Mouse (Mus musculus) cerebellum, adult 2 months (tissue): ENCODE results near the gene Suds3. TPM values are rescaled to one million over a fixed set of nuclear protein-coding genes. Genes with fewer than 3 reads are reported as not detected.
A peak's percentile ranks its signal among the peaks of the same experiment; 100 is the strongest.

Experiments
- DNase-seq, 2 experiments: peaks; one replicate each; pipeline ENCODE4 v3.0.0; 2021
- H3K27ac ChIP-seq: fragments of 200-500 bp; 2 replicates; pipeline ENCODE4 v1.5.1; 2012; ENCODE audit warnings: low read length, control low read depth, inconsistent platforms; ENCODE audit not compliant: insufficient read depth
- H3K27me3 ChIP-seq: fragments of 200-500 bp; 2 replicates; pipeline ENCODE4 v1.6.1; 2012; ENCODE audit warnings: inconsistent platforms, mild to moderate bottlenecking, low read length, moderate library complexity; ENCODE audit not compliant: control insufficient read depth, insufficient read depth
- H3K4me1 ChIP-seq: fragments of 200-500 bp; 2 replicates; pipeline ENCODE4 v1.6.1; 2011; ENCODE audit warnings: low read length; ENCODE audit not compliant: control insufficient read depth, insufficient read depth
- H3K4me3 ChIP-seq: fragments of 200-500 bp; replicated peaks from 2 replicates; pipeline ENCODE3; 2011; ENCODE audit warnings: mild to moderate bottlenecking, low read depth, low read length, control low read depth; ENCODE audit not compliant: insufficient read depth
- CTCF ChIP-seq: fragments of 200-500 bp; IDR thresholded peaks from 2 replicates; pipeline ENCODE4 v1.5.1; 2011; ENCODE audit warnings: low read depth, mild to moderate bottlenecking, control low read depth, low read length, moderate library complexity, borderline replicate concordance; ENCODE audit not compliant: insufficient read depth
- POLR2A ChIP-seq: fragments of 200-500 bp; IDR thresholded peaks from 2 replicates; pipeline ENCODE4 v1.6.1; 2011; ENCODE audit warnings: low read length, control low read depth, borderline replicate concordance; ENCODE audit not compliant: insufficient read depth
- WGBS: fragments of 180-500 bp; shearing (Covaris S2); methylation state at CpG from one replicate; pipeline ENCODE4 v1.1.7; 2018; 5-methylcytosine and 5-hydroxymethylcytosine counted together
- polyA plus RNA-seq: library from polyadenylated mRNA; depleted of rRNA; stranded (reverse); fragments of >200 nt; gene quantifications from 2 replicates; pipeline ENCODE4 v1.2.3, GENCODE M21; 2012

Suds3 gene
- polyA plus RNA-seq, 1 experiment: 127 TPM

GRCm38 (mm10) chr5:117108292-117108691 lies 7.6 kb downstream of the Suds3 start:
- TF ChIP-seq CTCF (no peak), POLR2A (no peak)
- H3K4me1 ChIP-seq: peaks cover 31% of the 10 kb centered on the region
- H3K27me3 ChIP-seq: no peaks in the 10 kb centered on the region
- H3K4me3 ChIP-seq: no peak overlapping the region
- DNase-seq: no peak
- H3K27ac ChIP-seq: no peak overlapping the region
- WGBS: 92% methylated on average over 13 of the region's 13 CpGs

- 14% methylated on average over 9 of the region's 9 CpGs for WGBS
- no peak for TF ChIP-seq CTCF
- H3K4me1 ChIP-seq: peaks cover 45% of the 10 kb centered on the region
- peak overlapping the region; percentile 57; the same call in 1 of the 2 replicates for H3K27ac ChIP-seq
- no peaks in the 10 kb centered on the region for H3K27me3 ChIP-seq
- no peak overlapping the region for H3K4me3 ChIP-seq
- DNase-seq: peak; percentile 62 to 73
These were observed 10.2 kb downstream of the Suds3 start for GRCm38 (mm10) chr5:117105761-117106160.

GRCm38 (mm10) chr5:117104329-117104728 lies 11.6 kb downstream of the Suds3 start:
- WGBS: 65% methylated on average over 12 of the region's 12 CpGs
- peak in 1 of 2 experiments; percentile 36 for DNase-seq
- Histone ChIP-seq H3K4me3 (no peak overlapping the region), H3K4me1 (peaks cover 45% of the 10 kb centered on the region), H3K27ac (no peak overlapping the region), H3K27me3 (no peaks in the 10 kb centered on the region)
- TF ChIP-seq CTCF: no peak
- TF ChIP-seq POLR2A: no peak

- H3K4me1 ChIP-seq: peaks cover 45% of the 10 kb centered on the region
- peak overlapping the region; percentile 78 for H3K27ac ChIP-seq
- TF ChIP-seq POLR2A (no peak), CTCF (no peak)
- DNase-seq: peak; percentile 72 to 82
- no peak overlapping the region for H3K4me3 ChIP-seq
- 25% methylated on average over 20 of the region's 20 CpGs for WGBS
- no peaks in the 10 kb centered on the region for H3K27me3 ChIP-seq
These were observed 12.6 kb downstream of the Suds3 start for GRCm38 (mm10) chr5:117103194-117103929.

- Histone ChIP-seq H3K4me1 (peaks cover 31% of the 10 kb centered on the region), H3K27ac (no peak overlapping the region), H3K27me3 (no peaks in the 10 kb centered on the region), H3K4me3 (no peak overlapping the region)
- DNase-seq: no peak
- WGBS: 82% methylated on average over 11 of the region's 11 CpGs
- no peak; the same call in 1 of the 2 replicates for TF ChIP-seq CTCF
- no peak for TF ChIP-seq POLR2A
These were observed 16.2 kb downstream of the Suds3 start for GRCm38 (mm10) chr5:117099742-117100141.

GRCm38 (mm10) chr5:117099008-117099407 lies 16.9 kb downstream of the Suds3 start:
- H3K27me3 ChIP-seq: no peaks in the 10 kb centered on the region
- H3K4me1 ChIP-seq: peaks cover 27% of the 10 kb centered on the region
- no peak overlapping the region for H3K27ac ChIP-seq
- 87% methylated on average over 5 of the region's 5 CpGs for WGBS
- H3K4me3 ChIP-seq: no peak overlapping the region
- TF ChIP-seq POLR2A (no peak), CTCF (no peak)
- no peak for DNase-seq

DNA sequence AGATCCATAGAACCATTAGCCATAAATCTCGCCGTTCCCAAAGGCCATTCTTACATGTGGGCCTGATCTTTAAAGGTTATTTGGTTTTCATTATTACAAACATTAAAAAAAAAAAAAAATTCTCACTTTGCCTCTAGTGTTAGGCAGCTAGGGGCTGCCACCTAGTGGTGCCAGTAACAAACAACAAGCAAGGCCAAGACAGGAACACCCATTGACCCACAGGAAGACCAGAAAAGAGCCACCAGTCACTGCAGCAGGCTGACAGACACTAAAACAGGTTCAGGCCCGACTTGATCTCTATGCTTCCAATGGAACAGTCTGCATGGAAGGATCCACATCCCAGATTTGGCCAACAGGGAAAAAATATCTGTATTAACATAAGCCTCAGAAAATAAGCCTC lies 19.2 kb downstream of the Suds3 start:
- TF ChIP-seq CTCF (peak; percentile 79), POLR2A (no peak)
- Histone ChIP-seq H3K4me3 (no peak overlapping the region), H3K4me1 (peaks cover 6% of the 10 kb centered on the region), H3K27me3 (no peaks in the 10 kb centered on the region), H3K27ac (no peak overlapping the region)
- 42% methylated on average over 3 of the region's 3 CpGs for WGBS
- peak; percentile 69 to 72 for DNase-seq

DNA sequence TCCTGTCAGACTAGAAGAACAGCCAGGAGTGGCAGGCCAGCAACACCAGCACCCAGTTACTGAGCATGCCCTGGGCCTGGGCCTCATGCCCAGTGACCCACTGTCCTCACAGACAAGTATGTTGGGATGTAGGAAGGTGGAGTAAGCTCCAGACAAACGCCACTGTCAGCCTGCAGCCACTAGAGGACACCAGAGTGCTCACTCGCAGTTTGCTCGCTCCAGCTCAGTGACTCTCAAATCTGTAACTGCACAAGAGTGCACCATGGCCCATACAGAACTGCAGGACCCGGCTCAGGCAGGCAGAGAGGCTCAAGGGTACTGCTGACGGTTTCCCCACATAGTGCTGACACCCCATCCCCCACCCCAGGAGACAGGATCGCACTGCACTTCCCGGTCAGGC lies 21.5 kb downstream of the Suds3 start:
- peak; percentile 92 for TF ChIP-seq CTCF
- TF ChIP-seq POLR2A: no peak
- 38% methylated on average over 7 of the region's 7 CpGs for WGBS
- Histone ChIP-seq H3K4me1 (peaks cover 6% of the 10 kb centered on the region), H3K27me3 (no peaks in the 10 kb centered on the region), H3K4me3 (no peak overlapping the region), H3K27ac (no peak overlapping the region)
- DNase-seq: peak; percentile 66 to 67
